Mouse (Mus musculus) neutrophil, adult 65 days (primary cell): ENCODE data around the gene Rsrc1. TPM values are rescaled to one million over a fixed set of nuclear protein-coding genes. Genes with fewer than 3 reads are reported as not detected.

Experiments used
- total RNA-seq: library from RNA; stranded (reverse); gene quantifications from 2 replicates; pipeline ENCODE4 v1.2.4, GENCODE M21; 2023

Gene Rsrc1
- 11.3 and 20.1 TPM in 2 replicates for total RNA-seq

DNA sequence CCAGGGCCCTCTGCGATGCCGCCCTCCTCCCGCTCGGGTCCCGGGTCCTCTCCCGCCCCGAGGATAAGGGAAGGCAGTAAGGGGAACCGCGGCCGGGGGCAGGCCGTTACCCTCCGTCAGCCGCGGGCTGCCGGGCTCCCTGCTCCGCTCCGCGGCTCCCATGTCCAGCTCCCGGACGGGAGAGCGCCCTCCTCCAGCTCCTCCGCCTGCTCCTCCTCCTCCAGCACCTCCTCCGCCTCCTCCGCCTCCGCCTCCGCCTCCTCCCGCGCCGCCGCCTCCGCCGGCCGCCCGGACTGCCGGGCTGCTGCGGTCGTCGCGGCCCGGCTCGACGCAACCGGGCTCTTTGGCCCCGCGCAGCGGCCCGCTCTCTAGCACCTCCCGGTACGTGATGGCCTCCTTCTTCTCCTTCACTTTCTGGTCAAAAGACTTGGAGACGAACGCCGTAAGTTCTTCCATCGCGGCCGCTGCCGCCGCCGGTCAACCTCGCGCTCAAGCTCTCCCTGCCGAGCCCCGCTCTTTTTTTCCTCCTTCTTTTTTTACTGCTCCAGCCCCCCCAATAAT, at the start of gene Rsrc1:
Gene Rsrc1, plus strand, starts transcription at position 290 of the 561 bp plus-strand sequence.

DNA sequence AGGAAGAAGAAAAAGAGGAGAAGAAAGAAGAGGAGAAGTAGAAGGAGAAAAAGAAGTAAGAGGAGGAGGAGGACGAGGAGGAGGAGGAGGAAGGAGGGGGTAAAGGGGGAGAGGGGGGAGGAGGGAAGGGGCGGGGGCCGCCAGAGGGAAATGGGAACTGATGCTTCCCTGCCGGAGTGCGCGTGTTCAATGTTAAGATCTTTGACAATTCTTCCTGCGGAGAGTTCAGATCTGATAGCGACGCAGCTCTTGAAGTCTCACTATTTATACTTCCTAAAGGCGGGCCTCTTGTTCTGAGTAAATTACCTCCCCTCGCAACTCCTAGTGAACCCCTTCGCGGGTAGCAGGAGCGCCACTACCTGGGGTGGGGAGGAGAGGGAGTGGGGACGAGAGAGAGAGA, 516 bp downstream of the Rsrc1 start, which contains the start of gene Shox2:
Gene Shox2, minus strand, starts transcription at position 66 of the 400 bp plus-strand sequence.

DNA sequence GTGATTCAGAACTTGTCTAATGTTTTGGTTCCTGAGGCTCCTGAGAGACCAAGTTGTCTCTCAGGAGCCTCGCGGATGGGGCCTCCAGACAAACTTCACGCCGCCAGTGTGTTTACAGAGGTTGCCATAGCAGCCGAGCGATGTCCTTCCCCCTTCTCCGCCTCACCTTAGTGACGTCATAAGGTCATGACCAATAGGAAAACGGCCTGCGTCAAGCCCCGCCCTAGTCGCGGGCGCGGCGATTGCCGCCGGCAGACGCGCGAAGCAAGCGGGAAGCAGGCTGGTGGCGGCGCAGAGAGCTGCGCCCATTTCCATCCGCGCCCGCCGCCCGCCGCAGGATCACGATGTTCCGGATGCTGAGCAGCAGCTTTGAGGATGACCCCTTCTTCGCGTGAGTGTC, 392.7 kb downstream of the Rsrc1 start, which contains the start of gene Mlf1:
Gene Mlf1, plus strand, starts transcription at position 226 of the 400 bp plus-strand sequence.

DNA sequence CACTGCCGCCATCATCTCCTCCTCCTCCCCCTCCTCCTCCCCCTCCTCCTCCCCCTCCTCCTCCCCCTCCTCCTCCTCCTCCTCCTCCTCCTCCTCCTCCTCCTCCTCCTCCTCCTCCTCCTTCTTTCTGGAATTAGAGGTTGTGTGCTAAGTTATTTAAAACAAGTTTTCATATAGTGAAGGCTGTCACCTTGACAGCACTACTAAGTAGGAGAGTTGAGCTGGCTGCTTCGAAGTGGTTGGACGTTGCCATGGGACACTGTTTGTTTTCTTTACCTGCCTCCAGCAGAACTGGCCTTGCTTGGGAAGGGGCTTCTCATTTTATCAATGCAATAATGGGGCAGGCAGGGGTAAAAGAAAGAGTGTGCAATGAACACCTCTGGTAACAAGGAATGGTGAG, 393.9 kb downstream of the Rsrc1 start, which contains the start of gene Gm17402:
Gene Gm17402, minus strand, starts transcription at position 101 of the 400 bp plus-strand sequence.

Other genes with a start within 250 kb of the Rsrc1 start
- gene Shox2, start 381 bp downstream of the Rsrc1 start, total RNA-seq = 0.16 TPM in 1 of 2 replicates, not detected in the other